Mouse (Mus musculus): ENCODE measurements around the gene Pigx. TPM values are rescaled to one million over a fixed set of nuclear protein-coding genes. Genes with fewer than 3 reads are reported as not detected.

The Pigx gene
- polyA plus RNA-seq, 1 experiment from 2014 or later: 93.0 TPM

Other genes with a start within 250 kb of the Pigx start
- gene Meltf, start 220.9 kb downstream of the Pigx start, polyA plus RNA-seq (2015; fragmentation: Nextera tagmentation; extraction: Ambion mirVana): 0.42 and 0.61 TPM in 2 replicates
- gene Pigz, start 165.9 kb downstream of the Pigx start, polyA plus RNA-seq (2015; fragmentation: Nextera tagmentation; extraction: Ambion mirVana): 5.2 and 5.7 TPM in 2 replicates
- gene 0610012G03Rik, start 151.2 kb downstream of the Pigx start, polyA plus RNA-seq (2015; fragmentation: Nextera tagmentation; extraction: Ambion mirVana): 111 and 126 TPM in 2 replicates
- gene Ncbp2, start 151.2 kb downstream of the Pigx start, polyA plus RNA-seq (2015; fragmentation: Nextera tagmentation; extraction: Ambion mirVana): 90.5 and 98.7 TPM in 2 replicates
- 15.5 and 16.1 TPM in 2 replicates for gene Senp5, start 96.5 kb downstream of the Pigx start, polyA plus RNA-seq (2015; fragmentation: Nextera tagmentation; extraction: Ambion mirVana)
- 23.1 and 26.7 TPM in 2 replicates for gene Pak2, start 20.4 kb downstream of the Pigx start, polyA plus RNA-seq (2015; fragmentation: Nextera tagmentation; extraction: Ambion mirVana)
- 48.0 and 50.4 TPM in 2 replicates for gene Cep19, start 60 bp upstream of the Pigx start, polyA plus RNA-seq (2015; fragmentation: Nextera tagmentation; extraction: Ambion mirVana)
- gene Nrros, start 65.9 kb upstream of the Pigx start, polyA plus RNA-seq (2015; fragmentation: Nextera tagmentation; extraction: Ambion mirVana): 6.6 and 22.3 TPM in 2 replicates
- 1.6 TPM in 1 of 2 replicates, not detected in the other for gene Bex6, start 80.1 kb upstream of the Pigx start, polyA plus RNA-seq (2015; fragmentation: Nextera tagmentation; extraction: Ambion mirVana)
- gene Fbxo45, start 147.4 kb upstream of the Pigx start, polyA plus RNA-seq (2015; fragmentation: Nextera tagmentation; extraction: Ambion mirVana): 13.8 and 17.9 TPM in 2 replicates
- 13.6 and 14.8 TPM in 2 replicates for gene Wdr53, start 147.5 kb upstream of the Pigx start, polyA plus RNA-seq (2015; fragmentation: Nextera tagmentation; extraction: Ambion mirVana)
- not detected in 2 replicates for gene Smco1, start 171.7 kb upstream of the Pigx start, polyA plus RNA-seq (2015; fragmentation: Nextera tagmentation; extraction: Ambion mirVana)
- 25.5 and 28.9 TPM in 2 replicates for gene Rnf168, start 177.7 kb upstream of the Pigx start, polyA plus RNA-seq (2015; fragmentation: Nextera tagmentation; extraction: Ambion mirVana)
- gene Ubxn7, start 232.5 kb upstream of the Pigx start, polyA plus RNA-seq (2015; fragmentation: Nextera tagmentation; extraction: Ambion mirVana): 20.8 and 24.7 TPM in 2 replicates